Mouse (Mus musculus): ENCODE measurements around the gene Ifi205.

GRCm38 (mm10) chr1:174044431-174044830 lies 12.8 kb upstream of the Ifi205 start:
- TF ChIP-seq CTCF (IDR thresholded peaks at IDR 0.05; ENCODE audit: low read depth, low read length) (no peak), POLR2A (IDR thresholded peaks at IDR 0.05; ENCODE audit: borderline replicate concordance, low read depth, low read length) (no peak)
